Mouse (Mus musculus) liver (tissue): ENCODE data around the gene Mageh1.
"Not testable (repeated sequence)": the region's sequence is repeated elsewhere in the genome, so short reads cannot be mapped to it uniquely, and the experiment has no call there.

ENCODE experiments used
- DNase-seq: peaks from one replicate; pipeline ENCODE4 v3.0.0-alpha.2; 2020; ENCODE audit warnings: mixed read lengths

Mageh1 gene

GRCm38 (mm10) chrX:153037087-153037971, at the start of gene Mageh1:
Mageh1 (minus strand) TSS chrX:153037575.
- peak; percentile 65 for DNase-seq

GRCm38 (mm10) chrX:153037972-153038744, 783 bp upstream of the Mageh1 start:
- not testable (repeated sequence) for DNase-seq

GRCm38 (mm10) chrX:153031547-153031946, 5.8 kb downstream of the Mageh1 start:
- DNase-seq: not testable (repeated sequence)

- DNase-seq: not testable (repeated sequence)
These were observed 11.7 kb downstream of the Mageh1 start for GRCm38 (mm10) chrX:153025709-153026108.

GRCm38 (mm10) chrX:153025255-153025654, 12.1 kb downstream of the Mageh1 start:
- not testable (repeated sequence) for DNase-seq

GRCm38 (mm10) chrX:153007685-153008047, 29.7 kb downstream of the Mageh1 start:
- no peak for DNase-seq

- peak; percentile 80 for DNase-seq
These were observed 30.2 kb downstream of the Mageh1 start for GRCm38 (mm10) chrX:153007021-153007684.

- peak; percentile 56 for DNase-seq
These were observed 31.0 kb downstream of the Mageh1 start, which contains the start of gene Usp51 for GRCm38 (mm10) chrX:153006387-153006841. Usp51 (plus strand) TSS chrX:153006469.

GRCm38 (mm10) chrX:152996105-152996504, 41.3 kb downstream of the Mageh1 start:
- DNase-seq: not testable (repeated sequence)

- DNase-seq: not testable (repeated sequence)
These were observed 47.5 kb downstream of the Mageh1 start for GRCm38 (mm10) chrX:152989852-152990251.
